Mouse (Mus musculus): ENCODE measurements at regions not wholly inside any gene's neighbourhood (a gene's known extent, or its start where the extent isn't known, plus 50 kb on each side); places are given as distances from the start of the nearest gene placed in this dataset.

GRCm38 (mm10) chr2:10791233-10791632 is 380.7 kb upstream of the Prkcq start:
- Histone ChIP-seq H3K9me3 (ENCODE audit: low read length) (no peaks in the 10 kb centered on the region), H3K27ac (no peak overlapping the region), H3K27me3 (ENCODE audit: insufficient read depth, low read length) (no peaks in the 10 kb centered on the region), H3K4me3 (ENCODE audit: low read length) (no peak overlapping the region), H3K4me2 (ENCODE audit: low read depth, low read length) (no peak overlapping the region), H3K4me1 (ENCODE audit: insufficient read depth, low read length) (no peaks in the 10 kb centered on the region), H3K36me3 (ENCODE audit: insufficient read depth, low read length) (no peaks in the 10 kb centered on the region), H3K9ac (replicated peaks; ENCODE audit: low read length) (no peak overlapping the region)
- TF ChIP-seq CTCF (IDR thresholded peaks at IDR 0.05; ENCODE audit: low read depth): no peak
- DNase-seq (ENCODE audit: low spot score) (no peak), ATAC-seq (no peak)

GRCm38 (mm10) chr2:10816374-10816773 is 355.5 kb upstream of the Prkcq start:
- H3K27ac ChIP-seq: no peak overlapping the region
- no peak overlapping the region for H3K4me3 ChIP-seq (ENCODE audit: low read length)
- ATAC-seq (no peak), DNase-seq (ENCODE audit: low spot score) (peak; percentile 10)
- H3K36me3 ChIP-seq (ENCODE audit: insufficient read depth, low read length): no peaks in the 10 kb centered on the region
- no peak overlapping the region for H3K4me2 ChIP-seq (ENCODE audit: low read depth, low read length)
- no peak overlapping the region for H3K9ac ChIP-seq (replicated peaks; ENCODE audit: low read length)
- H3K4me1 ChIP-seq (ENCODE audit: insufficient read depth, low read length): no peaks in the 10 kb centered on the region
- WGBS: 44% methylated on average over 2 of the region's 2 CpGs
- TF ChIP-seq CTCF (IDR thresholded peaks at IDR 0.05; ENCODE audit: low read depth): peak; percentile 29; the same call in 1 of the 2 replicates
- no peaks in the 10 kb centered on the region for H3K27me3 ChIP-seq (ENCODE audit: insufficient read depth, low read length)
- H3K9me3 ChIP-seq (ENCODE audit: low read length): no peaks in the 10 kb centered on the region

- peak overlapping the region; percentile 37 for H3K4me3 ChIP-seq (ENCODE audit: low read length)
- H3K36me3 ChIP-seq (ENCODE audit: insufficient read depth, low read length): no peaks in the 10 kb centered on the region
- peak; percentile 89 for ATAC-seq
- H3K9ac ChIP-seq (replicated peaks; ENCODE audit: low read length): no peak overlapping the region
- H3K9me3 ChIP-seq (ENCODE audit: low read length): no peaks in the 10 kb centered on the region
- H3K27ac ChIP-seq: no peak overlapping the region
- H3K27me3 ChIP-seq (ENCODE audit: insufficient read depth, low read length): no peaks in the 10 kb centered on the region
- WGBS: 24% methylated on average over 29 of the region's 29 CpGs
- H3K4me2 ChIP-seq (ENCODE audit: low read depth, low read length): peak overlapping the region; percentile 56
- TF ChIP-seq CTCF (IDR thresholded peaks at IDR 0.05; ENCODE audit: low read depth): peak; percentile 90
- H3K4me1 ChIP-seq (ENCODE audit: insufficient read depth, low read length): no peaks in the 10 kb centered on the region
- DNase-seq (ENCODE audit: low spot score): peak; percentile 93
These were observed 346.4 kb upstream of the Prkcq start for GRCm38 (mm10) chr2:10825278-10826133.

- no peaks in the 10 kb centered on the region for H3K36me3 ChIP-seq (ENCODE audit: insufficient read depth, low read length)
- no peaks in the 10 kb centered on the region for H3K4me1 ChIP-seq (ENCODE audit: insufficient read depth, low read length)
- peak overlapping the region; percentile 37 for H3K4me3 ChIP-seq (ENCODE audit: low read length)
- H3K9ac ChIP-seq (replicated peaks; ENCODE audit: low read length): no peak overlapping the region
- TF ChIP-seq CTCF (IDR thresholded peaks at IDR 0.05; ENCODE audit: low read depth): no peak
- ATAC-seq (no peak), DNase-seq (ENCODE audit: low spot score) (no peak)
- H3K4me2 ChIP-seq (ENCODE audit: low read depth, low read length): peak overlapping the region; percentile 56
- 75% methylated on average over 10 of the region's 10 CpGs for WGBS
- no peaks in the 10 kb centered on the region for H3K9me3 ChIP-seq (ENCODE audit: low read length)
- no peak overlapping the region for H3K27ac ChIP-seq
- no peaks in the 10 kb centered on the region for H3K27me3 ChIP-seq (ENCODE audit: insufficient read depth, low read length)
These were observed 345.7 kb upstream of the Prkcq start for GRCm38 (mm10) chr2:10826134-10826767.

- no peaks in the 10 kb centered on the region for H3K9me3 ChIP-seq (ENCODE audit: low read length)
- DNase-seq (ENCODE audit: low spot score) (no peak), ATAC-seq (no peak)
- no peaks in the 10 kb centered on the region for H3K27me3 ChIP-seq (ENCODE audit: insufficient read depth, low read length)
- no peak overlapping the region for H3K27ac ChIP-seq
- no peak for TF ChIP-seq CTCF (IDR thresholded peaks at IDR 0.05; ENCODE audit: low read depth)
- H3K4me1 ChIP-seq (ENCODE audit: insufficient read depth, low read length): no peaks in the 10 kb centered on the region
- WGBS: 39% methylated on average over 5 of the region's 5 CpGs
- no peak overlapping the region for H3K9ac ChIP-seq (replicated peaks; ENCODE audit: low read length)
- H3K4me3 ChIP-seq (ENCODE audit: low read length): no peak overlapping the region
- H3K4me2 ChIP-seq (ENCODE audit: low read depth, low read length): no peak overlapping the region
- H3K36me3 ChIP-seq (ENCODE audit: insufficient read depth, low read length): no peaks in the 10 kb centered on the region
These were observed 331.9 kb upstream of the Prkcq start for GRCm38 (mm10) chr2:10839976-10840375.

GRCm38 (mm10) chr2:10861654-10862292 is 310.1 kb upstream of the Prkcq start:
- no peak overlapping the region for H3K27ac ChIP-seq

More at GRCm38 (mm10) chr2:10861654-10862292, 310.1 kb upstream of the Prkcq start:
- WGBS: 69% methylated on average over 8 of the region's 8 CpGs
- no peaks in the 10 kb centered on the region for H3K9me3 ChIP-seq (ENCODE audit: low read length)
- H3K27me3 ChIP-seq (ENCODE audit: insufficient read depth, low read length): no peaks in the 10 kb centered on the region
- H3K4me2 ChIP-seq (ENCODE audit: low read depth, low read length): no peak overlapping the region
- TF ChIP-seq CTCF (IDR thresholded peaks at IDR 0.05; ENCODE audit: low read depth): no peak
- no peaks in the 10 kb centered on the region for H3K4me1 ChIP-seq (ENCODE audit: insufficient read depth, low read length)
- no peak overlapping the region for H3K4me3 ChIP-seq (ENCODE audit: low read length)
- H3K36me3 ChIP-seq (ENCODE audit: insufficient read depth, low read length): no peaks in the 10 kb centered on the region
- ATAC-seq: no peak
- DNase-seq (ENCODE audit: low spot score): no peak
- H3K9ac ChIP-seq (replicated peaks; ENCODE audit: low read length): no peak overlapping the region
